Mouse (Mus musculus): ENCODE data around the gene Map1b. TPM values are rescaled to one million over a fixed set of nuclear protein-coding genes. Genes with fewer than 3 reads are reported as not detected.
A peak's percentile ranks its signal among the peaks of the same experiment; 100 is the strongest.

Map1b gene
- polyA plus RNA-seq, 1 experiment from 2014 or later: 665 TPM

DNA sequence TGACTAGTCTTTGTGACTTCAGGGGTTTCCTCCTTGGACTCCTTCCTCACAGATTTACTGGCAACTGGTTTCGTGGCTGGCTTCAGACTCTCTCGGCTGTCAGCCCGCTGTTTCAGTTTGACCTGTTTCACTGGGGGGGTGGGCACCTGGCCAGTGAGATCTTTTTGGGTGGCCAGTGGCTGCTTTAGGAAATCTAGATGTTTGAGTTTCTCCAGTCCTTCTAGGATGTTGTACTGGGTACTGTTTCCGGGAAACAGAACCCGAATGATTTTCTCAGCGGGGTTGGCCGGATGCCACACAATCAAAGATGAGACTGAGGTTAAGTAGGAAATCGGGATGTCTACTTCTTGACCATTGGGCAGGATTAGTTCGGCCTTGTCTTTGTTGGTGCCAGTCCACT lies 81.8 kb downstream of the Map1b start:
- Histone ChIP-seq H3K9me3 (replicated peaks) (peaks cover 4% of the 10 kb centered on the region; the same call in 1 of the 2 replicates), H3K27ac (replicated peaks) (no peak overlapping the region), H3K36me3 (peaks cover 100% of the 10 kb centered on the region), H3K4me3 (no peak overlapping the region), H3K27me3 (ENCODE audit: low read depth, poor library complexity, severe bottlenecking) (no peaks in the 10 kb centered on the region), H3K4me1 (no peaks in the 10 kb centered on the region)
- 93% methylated on average over 9 of the region's 9 CpGs for WGBS
- no peak for DNase-seq (ENCODE audit: low spot score)

DNA sequence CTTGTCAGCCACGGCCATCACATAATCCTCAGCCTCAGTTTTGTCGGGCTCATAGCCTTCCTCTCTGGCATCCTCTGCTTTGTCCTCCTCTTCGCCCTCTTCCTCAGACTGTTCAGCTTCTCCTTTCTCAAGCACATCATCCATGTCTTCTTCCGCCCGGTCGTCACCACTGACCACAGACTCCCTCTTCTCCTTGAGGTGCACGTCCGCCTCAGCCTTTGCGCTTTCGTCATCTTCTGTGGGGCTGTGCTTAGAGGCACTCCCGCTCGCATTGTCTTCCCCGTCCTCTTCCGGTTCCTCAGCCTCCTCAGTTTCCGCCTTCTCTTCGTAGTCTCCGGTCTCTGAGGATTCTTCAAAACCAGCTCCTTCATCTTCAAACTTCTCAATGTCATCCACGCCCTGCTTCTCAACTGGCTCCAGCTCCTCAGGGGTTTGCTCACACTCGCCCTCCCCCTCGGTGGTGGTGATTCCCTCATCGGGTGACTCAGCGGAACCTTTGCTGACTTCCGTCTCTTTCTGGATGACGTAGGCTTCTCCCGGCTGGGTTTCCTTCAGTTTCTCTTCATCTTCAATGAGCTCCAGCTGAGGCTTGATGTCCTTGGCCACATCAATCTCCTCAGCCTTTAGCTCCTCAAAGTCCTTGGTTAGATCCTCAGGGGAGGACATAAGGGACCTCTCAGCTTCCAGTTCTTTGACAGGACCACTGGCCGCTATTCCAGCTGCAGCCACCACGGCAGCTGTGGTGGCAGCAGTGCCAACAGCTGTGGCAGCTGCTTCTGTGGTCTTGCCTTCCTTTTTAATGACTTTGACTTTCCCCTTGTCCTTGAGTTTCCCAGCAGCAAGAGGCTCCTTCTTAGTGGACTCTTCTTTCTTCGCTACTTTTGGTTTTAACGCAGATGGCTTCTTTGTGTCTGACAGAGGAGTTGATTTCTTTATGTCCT lies 83.0 kb downstream of the Map1b start:
- Histone ChIP-seq H3K27me3 (ENCODE audit: low read depth, poor library complexity, severe bottlenecking) (no peaks in the 10 kb centered on the region), H3K4me1 (no peaks in the 10 kb centered on the region), H3K27ac (replicated peaks) (no peak overlapping the region), H3K36me3 (peaks cover 100% of the 10 kb centered on the region), H3K9me3 (replicated peaks) (peaks cover 4% of the 10 kb centered on the region; the same call in 1 of the 2 replicates), H3K4me3 (no peak overlapping the region)
- no peak for DNase-seq (ENCODE audit: low spot score)
- 96% methylated on average over 29 of the region's 29 CpGs for WGBS

DNA sequence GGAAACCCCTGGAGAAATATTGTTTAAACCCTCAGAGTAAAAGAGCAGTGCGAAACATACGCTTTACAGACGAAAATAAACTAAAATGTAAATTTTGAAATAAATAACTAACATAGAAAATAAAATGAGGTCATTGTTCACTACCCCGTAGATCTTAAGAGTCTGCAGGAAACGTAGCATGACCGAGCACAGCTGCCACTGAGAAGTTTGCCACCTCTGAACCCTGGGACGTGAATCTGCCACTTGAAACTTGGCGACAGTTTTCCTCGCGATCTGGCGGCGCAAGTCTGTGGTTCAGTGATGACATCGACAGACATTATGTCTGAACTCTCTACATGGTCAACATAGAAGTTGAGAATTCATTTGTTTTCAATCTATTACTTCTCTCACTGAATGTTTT lies 92.8 kb downstream of the Map1b start:
- no peak for DNase-seq (ENCODE audit: low spot score)
- no peaks in the 10 kb centered on the region for H3K27me3 ChIP-seq (ENCODE audit: low read depth, poor library complexity, severe bottlenecking)
- no peak overlapping the region for H3K27ac ChIP-seq (replicated peaks)
- no peaks in the 10 kb centered on the region for H3K9me3 ChIP-seq (replicated peaks)
- WGBS: 93% methylated on average over 13 of the region's 13 CpGs
- H3K4me3 ChIP-seq: no peak overlapping the region
- peaks cover 1% of the 10 kb centered on the region; the same call in 1 of the 2 replicates for H3K4me1 ChIP-seq
- H3K36me3 ChIP-seq: peaks cover 76% of the 10 kb centered on the region

DNA sequence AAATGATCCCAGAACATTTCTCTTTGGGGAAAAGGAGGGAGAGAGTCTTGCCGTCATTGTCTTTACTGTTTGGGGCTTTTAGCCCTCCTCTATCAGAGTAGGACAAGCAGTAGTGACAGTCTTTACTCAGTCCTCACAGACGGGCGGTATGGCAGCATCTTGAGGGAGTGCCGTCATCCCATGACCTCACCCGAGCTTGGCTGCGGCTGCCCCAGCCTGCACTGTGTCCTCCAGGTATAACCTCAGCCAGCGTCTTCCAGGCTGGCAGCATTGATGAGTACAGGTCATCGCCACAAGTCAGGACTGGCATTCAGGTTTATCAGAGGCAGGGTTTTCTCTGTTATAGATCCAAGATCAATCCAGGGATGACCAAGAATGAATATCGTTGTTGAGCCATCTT lies 99.7 kb downstream of the Map1b start:
- peaks cover 52% of the 10 kb centered on the region for H3K4me1 ChIP-seq
- no peak overlapping the region for H3K27ac ChIP-seq (replicated peaks)
- no peaks in the 10 kb centered on the region for H3K9me3 ChIP-seq (replicated peaks)
- WGBS: 83% methylated on average over 9 of the region's 9 CpGs
- DNase-seq (ENCODE audit: low spot score): no peak
- no peak overlapping the region for H3K4me3 ChIP-seq
- peaks cover 56% of the 10 kb centered on the region for H3K36me3 ChIP-seq
- H3K27me3 ChIP-seq (ENCODE audit: low read depth, poor library complexity, severe bottlenecking): no peaks in the 10 kb centered on the region

DNA sequence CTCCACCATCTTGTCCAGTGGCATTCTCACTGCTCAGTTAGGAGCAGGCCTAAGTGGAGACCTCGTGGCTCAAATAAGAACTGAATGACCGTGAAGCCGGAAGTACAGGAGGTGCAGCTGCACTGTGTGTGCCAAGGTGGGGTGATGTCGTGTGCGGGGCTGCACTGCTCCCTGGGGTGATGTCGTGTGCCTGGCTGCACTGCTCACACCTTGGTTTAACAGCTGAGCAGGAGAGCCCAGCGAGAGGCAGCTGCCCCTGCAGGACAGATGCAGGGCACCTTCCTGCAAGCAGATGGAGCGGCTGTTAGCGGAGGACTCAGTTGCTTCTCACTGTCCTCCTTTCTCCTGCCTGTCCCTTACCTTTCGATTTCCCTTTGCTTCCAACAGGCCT lies 102.0 kb downstream of the Map1b start:
- Histone ChIP-seq H3K36me3 (peaks cover 69% of the 10 kb centered on the region), H3K27ac (replicated peaks) (peak overlapping the region; percentile 53), H3K4me3 (no peak overlapping the region), H3K27me3 (ENCODE audit: low read depth, poor library complexity, severe bottlenecking) (no peaks in the 10 kb centered on the region), H3K4me1 (peaks cover 55% of the 10 kb centered on the region), H3K9me3 (replicated peaks) (no peaks in the 10 kb centered on the region)
- no peak for DNase-seq (ENCODE audit: low spot score)
- 47% methylated on average over 10 of the region's 10 CpGs for WGBS

DNA sequence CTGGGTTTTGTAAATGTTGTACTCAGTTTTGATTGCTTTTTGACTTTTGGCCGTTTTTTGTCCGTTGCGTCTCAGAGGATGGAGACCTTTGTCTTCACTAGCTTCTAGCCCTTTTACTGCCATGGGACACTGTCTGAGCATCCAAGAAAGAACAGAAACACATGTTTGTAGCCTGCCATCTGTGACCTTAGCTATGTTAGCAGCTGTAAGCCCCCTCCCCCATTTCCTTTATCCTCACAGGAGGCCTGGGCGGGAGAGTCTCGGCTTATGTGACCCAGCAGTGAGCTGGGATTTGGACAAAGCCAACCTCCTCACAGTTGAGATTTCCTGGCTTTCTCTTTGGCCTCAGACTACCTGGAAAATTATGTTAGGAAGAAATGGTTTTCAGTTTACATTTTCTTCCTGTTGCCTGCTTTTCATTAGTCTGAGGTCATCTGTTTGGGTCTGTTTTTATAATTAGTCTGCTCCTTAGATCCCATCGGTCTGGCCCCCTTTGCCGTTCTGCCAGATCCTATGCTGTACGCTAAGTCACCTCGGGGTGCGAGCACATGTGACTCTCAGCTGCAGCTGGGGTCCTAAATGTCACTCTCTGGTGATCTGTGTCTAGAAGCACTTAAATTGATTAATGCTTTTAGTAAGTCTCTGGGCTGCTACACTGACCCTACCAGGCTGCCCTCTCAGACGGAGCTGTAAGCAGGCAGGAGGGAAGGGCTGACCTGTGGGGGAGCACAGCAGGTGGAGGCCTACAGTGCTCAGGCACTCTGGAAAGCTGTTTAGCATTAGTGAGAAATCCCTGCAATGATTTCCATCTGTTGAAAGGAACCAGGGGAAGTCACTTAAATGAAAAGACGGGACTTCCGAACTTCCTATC lies 102.6 kb downstream of the Map1b start:
- WGBS: 41% methylated on average over 13 of the region's 13 CpGs
- H3K27ac ChIP-seq (replicated peaks): peak overlapping the region; percentile 53
- no peaks in the 10 kb centered on the region for H3K27me3 ChIP-seq (ENCODE audit: low read depth, poor library complexity, severe bottlenecking)
- H3K9me3 ChIP-seq (replicated peaks): no peaks in the 10 kb centered on the region
- peaks cover 72% of the 10 kb centered on the region for H3K36me3 ChIP-seq
- H3K4me3 ChIP-seq: no peak overlapping the region
- peaks cover 58% of the 10 kb centered on the region for H3K4me1 ChIP-seq
- DNase-seq (ENCODE audit: low spot score): peak; percentile 55

DNA sequence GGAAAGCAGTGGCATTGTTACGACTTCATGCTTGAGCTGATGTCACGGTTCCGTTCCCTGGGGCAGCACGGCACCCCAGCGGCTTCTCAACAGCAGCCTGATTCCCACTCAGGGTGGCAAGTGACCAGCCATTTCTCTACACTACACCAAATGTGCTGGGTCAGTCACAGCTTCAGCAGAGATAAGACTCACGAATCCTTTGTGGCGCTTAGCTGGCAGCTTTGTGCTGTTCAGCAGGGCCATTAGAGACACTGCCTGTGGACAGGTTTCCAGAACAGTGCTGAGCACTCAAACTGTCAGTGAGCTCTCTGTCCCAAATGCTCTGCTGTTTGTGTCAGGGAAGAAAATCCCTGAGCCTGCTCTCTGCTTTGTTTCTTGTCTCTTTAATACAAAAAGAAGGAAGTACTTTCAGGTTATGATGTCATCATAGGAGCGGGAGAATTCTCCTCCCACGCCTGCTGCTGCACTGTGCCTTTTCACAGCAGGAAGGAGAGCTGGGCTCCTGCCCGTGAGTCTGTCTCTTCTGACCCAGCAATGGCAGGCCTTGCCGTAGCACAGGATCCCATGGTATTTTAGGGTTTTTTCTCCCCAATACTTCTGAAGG lies 103.8 kb downstream of the Map1b start:
- no peaks in the 10 kb centered on the region for H3K27me3 ChIP-seq (ENCODE audit: low read depth, poor library complexity, severe bottlenecking)
- peaks cover 52% of the 10 kb centered on the region for H3K4me1 ChIP-seq
- no peaks in the 10 kb centered on the region for H3K9me3 ChIP-seq (replicated peaks)
- 67% methylated on average over 11 of the region's 11 CpGs for WGBS
- DNase-seq (ENCODE audit: low spot score): no peak
- H3K27ac ChIP-seq (replicated peaks): peak overlapping the region; percentile 53
- H3K36me3 ChIP-seq: peaks cover 72% of the 10 kb centered on the region
- H3K4me3 ChIP-seq: no peak overlapping the region

DNA sequence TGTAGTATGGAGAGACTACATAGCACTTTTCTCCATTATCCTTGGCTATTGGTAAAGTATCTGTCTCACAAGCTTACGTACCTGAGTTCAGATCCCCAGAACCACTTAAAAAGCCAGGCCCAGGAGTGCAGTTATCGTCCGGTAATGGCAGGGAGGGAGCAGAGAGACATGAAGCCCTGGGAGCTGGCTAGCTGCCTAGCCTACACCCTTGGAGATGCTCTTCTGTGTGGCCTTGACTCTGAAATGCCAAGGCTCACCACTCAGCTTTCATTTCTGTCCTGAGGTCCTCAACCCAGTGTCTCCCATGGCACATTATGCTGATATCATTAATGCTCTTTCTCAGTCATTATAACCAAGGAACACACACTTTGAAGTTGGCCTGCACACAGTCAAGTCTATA lies 104.6 kb downstream of the Map1b start:
- 96% methylated on average over 3 of the region's 3 CpGs for WGBS
- Histone ChIP-seq H3K36me3 (peaks cover 78% of the 10 kb centered on the region), H3K4me1 (peaks cover 44% of the 10 kb centered on the region), H3K4me3 (no peak overlapping the region), H3K27me3 (ENCODE audit: low read depth, poor library complexity, severe bottlenecking) (no peaks in the 10 kb centered on the region), H3K27ac (replicated peaks) (no peak overlapping the region), H3K9me3 (replicated peaks) (no peaks in the 10 kb centered on the region)
- no peak for DNase-seq (ENCODE audit: low spot score)

DNA sequence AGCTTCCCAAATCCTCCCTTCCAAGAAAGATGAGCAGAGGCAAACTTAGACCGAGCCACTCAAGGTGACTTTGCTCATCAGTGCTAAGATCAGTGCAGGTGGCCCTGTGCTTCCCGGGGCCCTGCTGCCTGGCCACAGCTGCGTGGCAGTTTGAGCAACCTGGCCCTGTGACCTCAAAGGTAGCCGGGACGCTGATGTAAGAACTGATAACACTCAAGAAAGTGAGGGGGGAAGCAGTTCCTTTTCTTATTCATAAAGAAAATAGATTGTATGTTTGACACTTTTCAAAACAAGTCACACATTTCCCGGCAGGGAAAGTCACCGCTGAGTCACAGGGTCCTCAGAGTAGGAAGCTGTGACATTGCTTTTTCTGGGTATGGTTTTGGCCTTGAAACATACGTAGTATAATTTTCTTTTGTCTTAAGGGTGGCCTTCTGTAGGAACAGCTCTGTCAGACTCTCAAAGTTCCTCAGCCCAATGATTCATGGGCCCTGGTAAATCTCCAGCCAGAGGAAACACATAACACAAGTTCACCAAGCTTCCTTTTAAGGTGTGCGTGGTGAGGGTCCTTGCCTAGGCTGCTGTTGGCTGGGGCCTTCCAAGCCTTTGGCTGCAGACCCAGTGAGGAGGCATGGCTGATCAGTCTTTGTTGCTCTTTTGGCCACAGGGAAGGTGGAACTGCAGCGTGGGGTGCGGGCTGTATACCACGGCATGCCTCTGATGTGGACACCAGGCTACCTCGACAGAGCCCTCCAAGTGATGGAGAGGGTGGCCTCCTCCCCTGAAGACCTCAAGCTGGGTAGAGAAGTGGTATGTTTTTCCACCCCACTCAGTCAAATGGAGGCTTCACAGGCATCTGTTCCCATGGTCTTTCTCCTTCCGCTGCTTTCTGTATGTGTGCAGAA lies 105.5 kb downstream of the Map1b start:
- H3K27me3 ChIP-seq (ENCODE audit: low read depth, poor library complexity, severe bottlenecking): no peaks in the 10 kb centered on the region
- peaks cover 44% of the 10 kb centered on the region for H3K4me1 ChIP-seq
- H3K4me3 ChIP-seq: no peak overlapping the region
- H3K9me3 ChIP-seq (replicated peaks): no peaks in the 10 kb centered on the region
- DNase-seq (ENCODE audit: low spot score): no peak
- H3K27ac ChIP-seq (replicated peaks): no peak overlapping the region
- WGBS: 95% methylated on average over 14 of the region's 14 CpGs
- peaks cover 78% of the 10 kb centered on the region for H3K36me3 ChIP-seq

DNA sequence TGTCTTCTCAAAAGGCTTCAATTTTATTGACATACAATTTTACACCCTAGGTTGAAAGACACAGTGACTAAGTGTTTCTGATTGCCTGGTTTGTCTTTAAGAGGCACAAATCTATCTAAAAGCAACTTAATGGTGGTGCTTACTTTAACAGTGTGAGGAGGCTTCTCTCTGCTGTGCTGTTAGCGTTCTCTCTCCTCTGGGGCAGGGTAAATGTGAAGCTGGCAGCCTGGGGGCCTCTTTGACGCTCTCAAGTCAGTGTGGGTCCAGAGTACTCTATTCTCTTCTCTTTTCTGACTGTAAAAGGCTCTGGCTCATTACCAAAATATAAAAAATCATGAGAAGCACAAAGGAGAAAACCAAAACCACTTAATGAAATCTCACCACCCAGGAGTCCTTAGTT lies 107.1 kb downstream of the Map1b start:
- DNase-seq (ENCODE audit: low spot score): no peak
- Histone ChIP-seq H3K4me3 (no peak overlapping the region), H3K9me3 (replicated peaks) (no peaks in the 10 kb centered on the region), H3K36me3 (peaks cover 78% of the 10 kb centered on the region), H3K4me1 (peaks cover 31% of the 10 kb centered on the region), H3K27me3 (ENCODE audit: low read depth, poor library complexity, severe bottlenecking) (no peaks in the 10 kb centered on the region), H3K27ac (replicated peaks) (no peak overlapping the region)
- WGBS: 76% methylated on average over 2 of the region's 2 CpGs

DNA sequence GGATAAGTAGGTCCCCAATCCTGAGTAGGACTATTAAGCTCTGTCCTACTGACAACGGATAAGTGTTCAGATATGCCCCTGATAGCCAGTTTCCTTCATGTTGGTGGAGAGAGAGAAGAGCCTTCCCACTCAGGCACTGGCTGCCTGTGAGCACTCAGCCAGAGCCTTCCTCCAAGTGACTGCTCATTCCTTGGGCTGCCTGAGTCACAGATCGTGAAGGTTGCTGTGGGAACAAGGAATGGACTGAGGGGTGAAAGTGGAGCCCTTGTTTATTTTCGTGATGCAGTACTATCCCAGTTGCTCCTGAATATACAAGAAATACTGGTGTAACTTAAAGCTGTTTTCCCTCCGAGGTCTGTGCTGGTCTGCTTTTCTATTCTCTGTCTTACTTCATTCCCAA lies 117.0 kb downstream of the Map1b start:
- WGBS: 75% methylated on average over 4 of the region's 4 CpGs
- DNase-seq (ENCODE audit: low spot score): no peak
- no peaks in the 10 kb centered on the region for H3K27me3 ChIP-seq (ENCODE audit: low read depth, poor library complexity, severe bottlenecking)
- H3K36me3 ChIP-seq: peaks cover 32% of the 10 kb centered on the region
- no peaks in the 10 kb centered on the region for H3K9me3 ChIP-seq (replicated peaks)
- H3K4me3 ChIP-seq: no peak overlapping the region
- 0 out of 2 replicates have a peak overlapping the region, but pooled peaks have one; percentile 6 for H3K27ac ChIP-seq (replicated peaks)
- H3K4me1 ChIP-seq: peaks cover 61% of the 10 kb centered on the region

All from midbrain, embryonic 10.5 days (tissue).